Mouse (Mus musculus) gastrocnemius, adult 2 months (tissue): Measurements from ENCODE around the gene Gna15. TPM values are rescaled to one million over a fixed set of nuclear protein-coding genes. Genes with fewer than 3 reads are reported as not detected.

Experiments used
- DNase-seq: peaks from one replicate; pipeline ENCODE4 v3.0.0; 2022
- H3K27ac ChIP-seq: fragments of 200-600 bp; 2 replicates; pipeline ENCODE4 v1.8.1; 2022; ENCODE audit warnings: mild to moderate bottlenecking
- H3K4me3 ChIP-seq: fragments of 200-600 bp; 2 replicates; pipeline ENCODE4 v1.8.1; 2022; ENCODE audit warnings: mild to moderate bottlenecking, moderate library complexity
- CTCF ChIP-seq: fragments of 200-600 bp; IDR thresholded peaks from 2 replicates; pipeline ENCODE4 v1.8.1; 2022; ENCODE audit warnings: antibody characterized with exemption, mild to moderate bottlenecking, moderate library complexity
- intact Hi-C: fragments of 180-260 bp; cut with DNase I; formaldehyde crosslinking; loops from one replicate; pipeline ENCODE4 v1.15.1; 2025
- total RNA-seq, 2 experiments: library from RNA; stranded (reverse); gene quantifications; 2 replicates each; pipeline ENCODE4 v1.2.3; 2021

Gna15 gene
- total RNA-seq, 2 experiments from 2014 or later, result 0.26 to 0.53 TPM

- Histone ChIP-seq H3K27ac (peak overlapping the region; percentile 75), H3K4me3 (peak overlapping the region; percentile 58)
- intact Hi-C loops, result loop anchor here (2.0 kb wide), 1 partner anchor 41 kb away; no protein-coding TSS in a partner anchor
- peak; percentile 83 for DNase-seq
- no peak for TF ChIP-seq CTCF
Observed at GRCm38 (mm10) chr10:81564216-81564615, 40.2 kb upstream of the Gna15 start.

DNA sequence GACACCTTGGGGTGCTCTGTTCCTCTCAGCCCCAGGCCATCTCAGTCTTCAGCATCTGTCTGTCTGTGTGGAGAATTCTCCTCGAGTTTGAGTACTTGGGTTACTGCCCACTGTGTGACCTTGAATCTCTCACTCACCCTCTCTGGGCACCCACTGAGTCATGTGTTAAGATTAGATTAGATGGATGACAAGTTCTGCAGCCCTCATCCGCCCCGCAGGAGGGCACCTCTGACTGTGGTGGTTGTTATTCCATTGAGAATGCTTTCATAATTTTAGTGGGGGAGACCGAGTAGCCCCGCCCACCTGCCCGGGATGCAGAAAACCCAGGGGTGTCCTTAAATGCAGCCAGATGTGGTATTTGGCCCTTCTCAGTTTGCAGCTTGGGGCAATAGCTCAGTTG is 39.5 kb upstream of the Gna15 start:
- TF ChIP-seq CTCF, result no peak
- peak overlapping the region; percentile 75 for H3K27ac ChIP-seq
- peak overlapping the region; percentile 58 for H3K4me3 ChIP-seq
- intact Hi-C loops, result no loop called here
- peak; percentile 51 for DNase-seq

GRCm38 (mm10) chr10:81562411-81562810 is 38.4 kb upstream of the Gna15 start:
- intact Hi-C loops, result no loop called here
- H3K4me3 ChIP-seq, result no peak overlapping the region
- peak overlapping the region; percentile 28; the same call in 1 of the 2 replicates for H3K27ac ChIP-seq
- DNase-seq, result no peak
- TF ChIP-seq CTCF, result no peak

- peak overlapping the region; percentile 97 for H3K4me3 ChIP-seq
- TF ChIP-seq CTCF, result no peak
- intact Hi-C loops, result no loop called here
- H3K27ac ChIP-seq, result peak overlapping the region; percentile 98
- no peak for DNase-seq
Observed at GRCm38 (mm10) chr10:81560719-81561459, 36.9 kb upstream of the Gna15 start.

- intact Hi-C loops, result no loop called here
- Histone ChIP-seq H3K4me3 (peak overlapping the region; percentile 97), H3K27ac (peak overlapping the region; percentile 98)
- TF ChIP-seq CTCF, result no peak
- peak; percentile 88 for DNase-seq
Observed at GRCm38 (mm10) chr10:81559627-81560539, 35.9 kb upstream of the Gna15 start.

GRCm38 (mm10) chr10:81559163-81559626 is 35.2 kb upstream of the Gna15 start, which contains the start of gene Aes:
Gene Aes, plus strand, starts transcription at chr10:81559488.
- intact Hi-C loops, result no loop called here
- Histone ChIP-seq H3K4me3 (peak within 1 kb of the TSS; percentile 97), H3K27ac (peak within 1 kb of the TSS; percentile 98)
- TF ChIP-seq CTCF, result no peak
- DNase-seq, result peak; percentile 93

- no peak overlapping the region for H3K4me3 ChIP-seq
- peak overlapping the region; percentile 78 for H3K27ac ChIP-seq
- intact Hi-C loops, result no loop called here
- DNase-seq, result no peak
- TF ChIP-seq CTCF, result no peak
Observed at GRCm38 (mm10) chr10:81557491-81557890, 33.5 kb upstream of the Gna15 start.

GRCm38 (mm10) chr10:81556282-81556681 is 32.3 kb upstream of the Gna15 start:
- H3K4me3 ChIP-seq, result no peak overlapping the region
- no peak overlapping the region for H3K27ac ChIP-seq
- intact Hi-C loops, result no loop called here
- DNase-seq, result no peak
- TF ChIP-seq CTCF, result peak; percentile 51

DNA sequence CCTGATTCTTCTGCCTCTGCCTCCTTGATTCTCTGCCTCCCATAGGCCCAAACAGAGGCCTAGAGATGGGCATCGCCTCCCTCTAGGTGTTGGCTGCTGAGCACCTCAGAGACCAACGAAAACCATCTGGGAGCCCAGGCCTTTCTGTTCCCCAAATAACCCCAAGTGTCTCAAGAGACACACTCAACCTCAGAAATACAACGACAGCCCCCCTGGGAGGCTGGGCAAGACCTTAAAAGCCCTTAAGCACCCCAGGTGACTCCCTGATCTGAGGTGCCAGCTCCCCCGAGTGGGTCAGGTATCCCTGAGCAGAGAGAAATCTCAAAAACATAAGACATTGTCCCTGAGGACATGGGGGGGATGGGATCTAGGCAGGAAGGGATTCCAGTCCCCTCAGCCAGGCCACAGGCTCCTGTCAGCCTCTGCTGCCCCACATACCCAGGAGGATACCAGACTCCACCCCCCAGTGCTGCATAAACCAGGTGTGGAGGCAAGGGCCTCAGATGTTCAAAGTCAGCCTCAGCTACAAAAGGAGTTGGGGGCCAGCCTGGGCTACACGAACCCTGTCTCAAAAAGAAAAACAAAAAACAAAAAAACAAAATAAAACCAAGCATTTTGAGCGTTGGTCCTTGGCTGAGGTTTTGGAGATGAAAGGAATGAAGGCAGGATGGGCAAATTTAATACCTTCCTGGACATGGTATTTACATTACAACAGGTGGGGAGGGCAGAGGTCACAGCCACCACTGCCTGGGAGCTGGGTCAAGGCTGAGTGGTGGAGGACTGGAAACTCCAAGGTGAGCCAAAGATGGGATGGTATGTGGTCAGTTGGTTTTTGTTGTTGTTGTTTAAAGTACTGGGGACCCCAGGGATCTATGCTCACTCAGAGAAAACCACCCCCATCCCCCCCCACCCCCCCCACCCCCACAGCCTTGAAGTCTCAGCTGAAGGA is 30.1 kb upstream of the Gna15 start:
- Histone ChIP-seq H3K27ac (no peak overlapping the region), H3K4me3 (no peak overlapping the region)
- no peak for DNase-seq
- intact Hi-C loops, result loop anchor here (5.0 kb wide), 1 partner anchor 37 kb away; no protein-coding TSS in a partner anchor
- TF ChIP-seq CTCF, result no peak

DNA sequence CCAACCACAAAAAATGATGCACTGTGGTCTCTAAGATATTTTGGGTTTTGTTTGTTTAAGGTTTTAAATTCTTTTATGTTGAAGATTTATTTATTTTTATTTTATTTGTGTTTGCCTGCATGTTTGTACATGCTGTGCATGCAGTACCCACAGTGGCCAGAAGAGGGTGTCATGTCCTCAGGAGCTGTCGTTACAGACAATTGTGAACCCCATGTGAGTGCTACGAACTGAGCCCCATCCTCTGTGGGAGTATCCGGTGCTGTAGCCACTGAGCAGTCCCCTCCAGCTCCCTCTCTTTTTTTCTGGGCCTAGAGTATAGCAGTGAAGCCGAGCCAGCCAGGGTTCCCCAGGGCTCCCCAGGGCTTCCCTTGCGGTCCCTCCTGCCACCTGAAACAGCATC is 29.2 kb upstream of the Gna15 start:
- H3K27ac ChIP-seq, result no peak overlapping the region
- no peak overlapping the region for H3K4me3 ChIP-seq
- peak; percentile 59 for TF ChIP-seq CTCF
- intact Hi-C loops, result loop anchor here (5.0 kb wide), 1 partner anchor 36 kb away; no protein-coding TSS in a partner anchor
- DNase-seq, result no peak

DNA sequence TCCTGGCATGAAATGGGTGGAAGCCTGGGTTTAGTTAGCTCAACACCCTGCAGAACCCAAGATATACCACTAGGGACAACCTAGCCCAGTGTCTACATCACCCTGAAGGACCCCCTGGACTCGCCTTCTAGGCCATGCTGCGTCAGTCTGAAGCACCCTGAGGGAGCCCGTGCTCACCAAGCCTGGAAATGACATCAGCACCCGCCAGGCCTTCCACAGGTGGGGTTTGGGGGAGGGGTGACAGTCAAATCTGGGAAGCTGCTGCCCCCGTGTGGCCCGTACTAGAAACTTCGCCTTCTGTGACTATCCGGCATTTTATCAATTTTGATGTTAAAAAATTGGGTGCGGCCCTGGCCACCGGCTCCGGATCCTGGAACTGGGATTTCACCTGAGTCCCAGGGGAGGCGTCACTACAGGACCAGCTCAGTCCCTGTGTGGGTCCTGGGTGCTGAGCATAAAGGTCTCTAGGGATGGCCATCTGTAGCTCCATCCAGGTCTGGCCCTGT is 27.6 kb upstream of the Gna15 start:
- intact Hi-C loops, result loop anchor here (5.0 kb wide), 1 partner anchor 34 kb away; no protein-coding TSS in a partner anchor
- peak overlapping the region; percentile 88 for H3K27ac ChIP-seq
- peak overlapping the region; percentile 59 for H3K4me3 ChIP-seq
- TF ChIP-seq CTCF, result peak; percentile 85; the same call in 1 of the 2 replicates
- peak; percentile 89 for DNase-seq
